Mouse (Mus musculus): ENCODE data around the gene Kidins220. TPM values are rescaled to one million over a fixed set of nuclear protein-coding genes. Genes with fewer than 3 reads are reported as not detected.

Kidins220 gene
- polyA plus RNA-seq, 1 experiment from 2014 or later, result 32.7 TPM

DNA sequence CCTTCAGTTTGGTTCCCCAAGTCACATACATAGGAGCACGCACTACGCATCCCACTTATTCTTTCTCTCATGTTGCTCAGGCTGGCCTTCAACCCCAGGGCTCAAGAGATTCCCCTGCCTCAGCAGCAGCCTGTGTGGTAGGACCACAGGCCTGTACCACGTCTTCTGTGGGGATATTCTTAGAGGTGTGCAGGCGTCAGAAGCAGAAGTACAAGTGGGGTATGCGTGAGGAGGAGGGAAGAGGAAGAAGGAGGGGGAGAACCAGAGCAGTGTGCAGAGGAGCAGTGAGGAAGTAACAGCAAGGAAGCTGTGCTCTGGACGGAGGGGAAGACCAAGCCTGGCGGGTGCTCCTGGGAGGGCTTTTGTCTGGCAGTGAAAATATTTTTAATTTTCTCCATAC lies 79.8 kb downstream of the Kidins220 start:
- no peak overlapping the region for H3K9ac ChIP-seq (ENCODE audit: low read length)
- H3K4me1 ChIP-seq (ENCODE audit: control insufficient read depth, insufficient read depth, low read length), result no peaks in the 10 kb centered on the region
- H3K4me2 ChIP-seq (ENCODE audit: low read depth, low read length), result no peak overlapping the region
- H3K27ac ChIP-seq (ENCODE audit: low read length), result no peak overlapping the region
- H3K9me3 ChIP-seq (replicated peaks; ENCODE audit: control insufficient read depth, low read length), result no peaks in the 10 kb centered on the region
- WGBS, result 77% methylated on average over 7 of the region's 7 CpGs
- no peaks in the 10 kb centered on the region for H3K27me3 ChIP-seq (ENCODE audit: control insufficient read depth, insufficient read depth, low read length)
- no peak for ATAC-seq (ENCODE audit: insufficient read depth, low FRiP score)
- H3K36me3 ChIP-seq (ENCODE audit: control insufficient read depth, insufficient read depth, low read length), result peaks cover 20% of the 10 kb centered on the region
- no peak overlapping the region for H3K4me3 ChIP-seq (replicated peaks; ENCODE audit: low read length)

DNA sequence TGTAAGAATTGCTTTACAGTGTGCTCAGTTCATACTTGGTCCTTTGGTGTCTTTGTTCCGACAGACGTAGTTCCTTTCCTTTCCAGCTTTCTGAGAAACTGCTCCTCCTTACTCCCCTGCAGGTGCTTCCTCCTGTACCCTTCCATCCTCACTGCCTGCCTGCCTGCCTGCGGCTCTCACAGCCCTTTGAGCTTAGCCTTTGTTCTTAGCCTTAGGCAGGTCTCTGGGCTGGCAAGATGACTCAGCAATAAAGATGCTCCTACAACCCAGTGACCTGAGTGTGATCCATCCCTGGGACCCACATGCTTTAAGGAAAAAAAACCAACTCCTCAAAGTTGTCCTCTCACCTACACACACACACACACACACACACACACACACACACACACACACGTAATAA lies 80.2 kb downstream of the Kidins220 start:
- Histone ChIP-seq H3K27me3 (ENCODE audit: control insufficient read depth, insufficient read depth, low read length) (no peaks in the 10 kb centered on the region), H3K4me2 (ENCODE audit: low read depth, low read length) (no peak overlapping the region), H3K4me3 (replicated peaks; ENCODE audit: low read length) (no peak overlapping the region), H3K4me1 (ENCODE audit: control insufficient read depth, insufficient read depth, low read length) (no peaks in the 10 kb centered on the region), H3K36me3 (ENCODE audit: control insufficient read depth, insufficient read depth, low read length) (peaks cover 20% of the 10 kb centered on the region), H3K9me3 (replicated peaks; ENCODE audit: control insufficient read depth, low read length) (no peaks in the 10 kb centered on the region), H3K9ac (ENCODE audit: low read length) (no peak overlapping the region), H3K27ac (ENCODE audit: low read length) (no peak overlapping the region)
- ATAC-seq (ENCODE audit: insufficient read depth, low FRiP score), result no peak
- 70% methylated on average over 4 of the region's 4 CpGs for WGBS

- no peak overlapping the region for H3K4me2 ChIP-seq (ENCODE audit: low read depth, low read length)
- H3K4me3 ChIP-seq (replicated peaks; ENCODE audit: low read length), result no peak overlapping the region
- no peak overlapping the region for H3K9ac ChIP-seq (ENCODE audit: low read length)
- no peak for ATAC-seq (ENCODE audit: insufficient read depth, low FRiP score)
- no peaks in the 10 kb centered on the region for H3K27me3 ChIP-seq (ENCODE audit: control insufficient read depth, insufficient read depth, low read length)
- WGBS, result 75% methylated on average over 9 of the region's 9 CpGs
- H3K36me3 ChIP-seq (ENCODE audit: control insufficient read depth, insufficient read depth, low read length), result peaks cover 10% of the 10 kb centered on the region; the same call in 1 of the 2 replicates
- no peaks in the 10 kb centered on the region for H3K4me1 ChIP-seq (ENCODE audit: control insufficient read depth, insufficient read depth, low read length)
- no peaks in the 10 kb centered on the region for H3K9me3 ChIP-seq (replicated peaks; ENCODE audit: control insufficient read depth, low read length)
- H3K27ac ChIP-seq (ENCODE audit: low read length), result no peak overlapping the region
These were observed 84.9 kb downstream of the Kidins220 start for GRCm38 (mm10) chr12:25059487-25060200.

GRCm38 (mm10) chr12:25060901-25061300 lies 86.2 kb downstream of the Kidins220 start:
- H3K27me3 ChIP-seq (ENCODE audit: control insufficient read depth, insufficient read depth, low read length), result no peaks in the 10 kb centered on the region
- no peak overlapping the region for H3K9ac ChIP-seq (ENCODE audit: low read length)
- H3K9me3 ChIP-seq (replicated peaks; ENCODE audit: control insufficient read depth, low read length), result no peaks in the 10 kb centered on the region
- peaks cover 10% of the 10 kb centered on the region; the same call in 1 of the 2 replicates for H3K36me3 ChIP-seq (ENCODE audit: control insufficient read depth, insufficient read depth, low read length)
- H3K27ac ChIP-seq (ENCODE audit: low read length), result no peak overlapping the region
- no peak overlapping the region for H3K4me3 ChIP-seq (replicated peaks; ENCODE audit: low read length)
- ATAC-seq (ENCODE audit: insufficient read depth, low FRiP score), result no peak
- no peak overlapping the region for H3K4me2 ChIP-seq (ENCODE audit: low read depth, low read length)
- WGBS, result 90% methylated on average over 7 of the region's 7 CpGs
- H3K4me1 ChIP-seq (ENCODE audit: control insufficient read depth, insufficient read depth, low read length), result no peaks in the 10 kb centered on the region

GRCm38 (mm10) chr12:25062264-25062663 lies 87.5 kb downstream of the Kidins220 start:
- peaks cover 8% of the 10 kb centered on the region; the same call in 1 of the 2 replicates for H3K36me3 ChIP-seq (ENCODE audit: control insufficient read depth, insufficient read depth, low read length)
- H3K9me3 ChIP-seq (replicated peaks; ENCODE audit: control insufficient read depth, low read length), result no peaks in the 10 kb centered on the region
- H3K27me3 ChIP-seq (ENCODE audit: control insufficient read depth, insufficient read depth, low read length), result no peaks in the 10 kb centered on the region
- H3K9ac ChIP-seq (ENCODE audit: low read length), result no peak overlapping the region
- 68% methylated on average over 6 of the region's 6 CpGs for WGBS
- H3K4me3 ChIP-seq (replicated peaks; ENCODE audit: low read length), result no peak overlapping the region
- H3K27ac ChIP-seq (ENCODE audit: low read length), result no peak overlapping the region
- H3K4me2 ChIP-seq (ENCODE audit: low read depth, low read length), result no peak overlapping the region
- no peaks in the 10 kb centered on the region for H3K4me1 ChIP-seq (ENCODE audit: control insufficient read depth, insufficient read depth, low read length)
- ATAC-seq (ENCODE audit: insufficient read depth, low FRiP score), result no peak

DNA sequence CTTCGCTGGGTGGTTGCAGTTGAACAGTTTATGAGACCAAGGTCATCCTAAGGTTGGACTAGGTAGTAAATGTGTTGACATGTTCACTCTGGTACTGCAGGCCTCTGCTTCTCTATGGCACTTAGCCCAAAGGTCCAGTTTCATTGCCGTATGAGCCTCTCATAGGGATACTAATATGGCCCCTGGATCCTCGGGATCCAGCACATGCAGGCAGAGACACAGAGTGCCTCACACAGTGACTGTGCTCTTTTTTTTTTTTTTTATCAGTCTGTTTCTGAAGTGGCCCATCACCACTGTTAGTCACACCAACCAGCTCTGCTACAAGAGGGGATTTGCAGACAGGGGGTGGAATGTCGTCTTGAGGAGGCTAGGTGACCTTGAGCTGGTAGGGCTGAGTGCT lies 98.6 kb downstream of the Kidins220 start:
- Histone ChIP-seq H3K4me1 (ENCODE audit: control insufficient read depth, insufficient read depth, low read length) (no peaks in the 10 kb centered on the region), H3K36me3 (ENCODE audit: control insufficient read depth, insufficient read depth, low read length) (no peaks in the 10 kb centered on the region), H3K27me3 (ENCODE audit: control insufficient read depth, insufficient read depth, low read length) (no peaks in the 10 kb centered on the region), H3K9ac (ENCODE audit: low read length) (no peak overlapping the region), H3K4me3 (replicated peaks; ENCODE audit: low read length) (no peak overlapping the region), H3K4me2 (ENCODE audit: low read depth, low read length) (no peak overlapping the region), H3K9me3 (replicated peaks; ENCODE audit: control insufficient read depth, low read length) (peaks cover 3% of the 10 kb centered on the region; the same call in 1 of the 2 replicates), H3K27ac (ENCODE audit: low read length) (no peak overlapping the region)
- ATAC-seq (ENCODE audit: insufficient read depth, low FRiP score), result no peak
- WGBS, result 83% methylated on average over 4 of the region's 4 CpGs

- Histone ChIP-seq H3K27me3 (ENCODE audit: control insufficient read depth, insufficient read depth, low read length) (no peaks in the 10 kb centered on the region), H3K9ac (ENCODE audit: low read length) (no peak overlapping the region), H3K36me3 (ENCODE audit: control insufficient read depth, insufficient read depth, low read length) (no peaks in the 10 kb centered on the region), H3K4me1 (ENCODE audit: control insufficient read depth, insufficient read depth, low read length) (no peaks in the 10 kb centered on the region), H3K27ac (ENCODE audit: low read length) (no peak overlapping the region), H3K9me3 (replicated peaks; ENCODE audit: control insufficient read depth, low read length) (peaks cover 3% of the 10 kb centered on the region; the same call in 1 of the 2 replicates), H3K4me2 (ENCODE audit: low read depth, low read length) (no peak overlapping the region), H3K4me3 (replicated peaks; ENCODE audit: low read length) (no peak overlapping the region)
- no peak for ATAC-seq (ENCODE audit: insufficient read depth, low FRiP score)
- WGBS, result 88% methylated on average over 3 of the region's 3 CpGs
These were observed 99.6 kb downstream of the Kidins220 start for GRCm38 (mm10) chr12:25074344-25074743.

GRCm38 (mm10) chr12:25083260-25084178 lies 108.8 kb downstream of the Kidins220 start:
- peaks cover 3% of the 10 kb centered on the region; the same call in 1 of the 2 replicates for H3K4me1 ChIP-seq (ENCODE audit: control insufficient read depth, insufficient read depth, low read length)
- H3K27me3 ChIP-seq (ENCODE audit: control insufficient read depth, insufficient read depth, low read length), result no peaks in the 10 kb centered on the region
- no peak overlapping the region for H3K4me3 ChIP-seq (replicated peaks; ENCODE audit: low read length)
- H3K9me3 ChIP-seq (replicated peaks; ENCODE audit: control insufficient read depth, low read length), result peaks cover 3% of the 10 kb centered on the region; the same call in 1 of the 2 replicates
- H3K36me3 ChIP-seq (ENCODE audit: control insufficient read depth, insufficient read depth, low read length), result no peaks in the 10 kb centered on the region
- H3K27ac ChIP-seq (ENCODE audit: low read length), result peak overlapping the region; percentile 27; the same call in 1 of the 2 replicates
- peak; percentile 65; the same call in 1 of the 2 replicates for ATAC-seq (ENCODE audit: insufficient read depth, low FRiP score)
- H3K4me2 ChIP-seq (ENCODE audit: low read depth, low read length), result peak overlapping the region; percentile 34
- 41% methylated on average over 26 of the region's 26 CpGs for WGBS
- H3K9ac ChIP-seq (ENCODE audit: low read length), result peak overlapping the region; percentile 23; the same call in 1 of the 2 replicates

GRCm38 (mm10) chr12:25086966-25087365 lies 112.2 kb downstream of the Kidins220 start:
- no peak overlapping the region for H3K4me3 ChIP-seq (replicated peaks; ENCODE audit: low read length)
- H3K9me3 ChIP-seq (replicated peaks; ENCODE audit: control insufficient read depth, low read length), result peaks cover 3% of the 10 kb centered on the region; the same call in 1 of the 2 replicates

More at GRCm38 (mm10) chr12:25086966-25087365, 112.2 kb downstream of the Kidins220 start:
- H3K36me3 ChIP-seq (ENCODE audit: control insufficient read depth, insufficient read depth, low read length), result no peaks in the 10 kb centered on the region
- no peaks in the 10 kb centered on the region for H3K27me3 ChIP-seq (ENCODE audit: control insufficient read depth, insufficient read depth, low read length)
- no peak overlapping the region for H3K9ac ChIP-seq (ENCODE audit: low read length)
- no peak for ATAC-seq (ENCODE audit: insufficient read depth, low FRiP score)
- no peak overlapping the region for H3K4me2 ChIP-seq (ENCODE audit: low read depth, low read length)
- peaks cover 3% of the 10 kb centered on the region; the same call in 1 of the 2 replicates for H3K4me1 ChIP-seq (ENCODE audit: control insufficient read depth, insufficient read depth, low read length)
- 68% methylated on average over 4 of the region's 4 CpGs for WGBS
- H3K27ac ChIP-seq (ENCODE audit: low read length), result no peak overlapping the region
